Mouse (Mus musculus): ENCODE results near the gene Copa. TPM values are rescaled to one million over a fixed set of nuclear protein-coding genes. Genes with fewer than 3 reads are reported as not detected.

Gene Copa
- polyA plus RNA-seq (2015; fragmentation: Nextera tagmentation; extraction: Ambion mirVana): 238 and 260 TPM in 2 replicates

DNA sequence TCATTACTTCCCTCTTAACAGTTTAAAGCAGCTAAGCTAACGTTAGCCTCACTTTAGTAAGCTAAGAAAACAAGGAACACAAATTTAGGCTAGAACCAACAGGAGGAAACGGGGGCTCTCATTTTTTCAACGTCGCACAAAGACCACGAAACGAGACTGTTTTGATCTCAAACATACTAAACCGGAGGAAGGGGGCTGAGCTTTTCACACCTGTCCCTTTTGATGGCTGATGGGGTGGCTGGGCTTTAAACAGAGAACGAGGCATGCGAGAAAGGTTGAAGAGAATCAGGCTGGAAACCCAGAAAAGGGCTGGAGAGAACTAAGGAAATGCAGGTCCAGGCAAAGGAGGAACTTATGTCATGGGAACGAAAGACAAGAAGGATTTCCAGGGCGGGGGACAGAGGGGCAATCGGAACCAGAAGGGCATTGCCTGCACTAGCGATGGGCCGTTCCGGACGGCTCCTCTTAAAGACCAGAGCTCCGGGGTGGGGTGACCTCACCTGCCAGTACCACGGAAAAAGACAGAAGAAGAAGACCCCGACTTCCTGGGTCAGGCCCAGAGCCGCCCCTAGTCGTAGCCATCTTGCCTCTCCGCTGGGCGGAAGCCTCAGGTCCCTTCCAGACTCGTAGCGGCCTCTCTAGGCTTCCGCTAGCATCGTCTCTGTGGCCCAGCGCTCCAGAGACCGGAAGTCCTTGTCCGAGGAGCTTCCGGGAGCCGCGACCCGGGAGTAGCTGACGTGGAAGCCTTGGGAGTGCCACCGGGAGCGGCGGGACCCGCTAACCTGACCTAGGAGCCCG, at the start of gene Copa, which contains the start of gene Ncstn:
Gene Copa (plus strand): TSS at position 429 of the 798 bp plus-strand sequence.
Gene Ncstn (minus strand): TSS at position 695 of the 798 bp plus-strand sequence.
- ATAC-seq (ENCODE audit: insufficient read depth, low FRiP score): peak; percentile 98
- under 1% methylated on average over 40 of the region's 40 CpGs for WGBS
- Histone ChIP-seq H3K9me3 (replicated peaks; ENCODE audit: control insufficient read depth, low read length) (no peaks in the 10 kb centered on the region), H3K4me3 (replicated peaks; ENCODE audit: low read length) (peak within 1 kb of the TSS; percentile 76), H3K4me2 (ENCODE audit: low read depth, low read length) (peak within 1 kb of the TSS; percentile 65), H3K9ac (ENCODE audit: low read length) (peak within 1 kb of the TSS; percentile 91), H3K27ac (ENCODE audit: low read length) (peak within 1 kb of the TSS; percentile 89), H3K4me1 (ENCODE audit: control insufficient read depth, insufficient read depth, low read length) (peaks cover 9% of the 10 kb centered on the region), H3K27me3 (ENCODE audit: control insufficient read depth, insufficient read depth, low read length) (no peaks in the 10 kb centered on the region), H3K36me3 (ENCODE audit: control insufficient read depth, insufficient read depth, low read length) (peaks cover 5% of the 10 kb centered on the region; the same call in 1 of the 2 replicates)

GRCm38 (mm10) chr1:172046410-172046809, 35.9 kb upstream of the Copa start:
- ATAC-seq (ENCODE audit: insufficient read depth, low FRiP score): no peak
- H3K4me3 ChIP-seq (replicated peaks; ENCODE audit: low read length): no peak overlapping the region
- WGBS: 62% methylated on average over 8 of the region's 8 CpGs

GRCm38 (mm10) chr1:172046938-172047337, 35.4 kb upstream of the Copa start:
- H3K36me3 ChIP-seq (ENCODE audit: control insufficient read depth, insufficient read depth, low read length): no peaks in the 10 kb centered on the region
- no peak overlapping the region for H3K27ac ChIP-seq (ENCODE audit: low read length)
- no peak overlapping the region for H3K4me2 ChIP-seq (ENCODE audit: low read depth, low read length)
- 5% methylated on average over 5 of the region's 5 CpGs for WGBS
- peak; percentile 68; the same call in 1 of the 2 replicates for ATAC-seq (ENCODE audit: insufficient read depth, low FRiP score)
- 0 out of 2 replicates have a peak, but pooled peaks cover 2% of the 10 kb centered on the region for H3K27me3 ChIP-seq (ENCODE audit: control insufficient read depth, insufficient read depth, low read length)
- no peaks in the 10 kb centered on the region for H3K4me1 ChIP-seq (ENCODE audit: control insufficient read depth, insufficient read depth, low read length)
- H3K9me3 ChIP-seq (replicated peaks; ENCODE audit: control insufficient read depth, low read length): no peaks in the 10 kb centered on the region
- no peak overlapping the region for H3K4me3 ChIP-seq (replicated peaks; ENCODE audit: low read length)
- H3K9ac ChIP-seq (ENCODE audit: low read length): no peak overlapping the region

More at GRCm38 (mm10) chr1:172046410-172046809, 35.9 kb upstream of the Copa start:
- Histone ChIP-seq H3K36me3 (ENCODE audit: control insufficient read depth, insufficient read depth, low read length) (no peaks in the 10 kb centered on the region), H3K27me3 (ENCODE audit: control insufficient read depth, insufficient read depth, low read length) (0 out of 2 replicates have a peak, but pooled peaks cover 2% of the 10 kb centered on the region), H3K9me3 (replicated peaks; ENCODE audit: control insufficient read depth, low read length) (no peaks in the 10 kb centered on the region), H3K27ac (ENCODE audit: low read length) (no peak overlapping the region), H3K9ac (ENCODE audit: low read length) (no peak overlapping the region), H3K4me1 (ENCODE audit: control insufficient read depth, insufficient read depth, low read length) (no peaks in the 10 kb centered on the region), H3K4me2 (ENCODE audit: low read depth, low read length) (no peak overlapping the region)

DNA sequence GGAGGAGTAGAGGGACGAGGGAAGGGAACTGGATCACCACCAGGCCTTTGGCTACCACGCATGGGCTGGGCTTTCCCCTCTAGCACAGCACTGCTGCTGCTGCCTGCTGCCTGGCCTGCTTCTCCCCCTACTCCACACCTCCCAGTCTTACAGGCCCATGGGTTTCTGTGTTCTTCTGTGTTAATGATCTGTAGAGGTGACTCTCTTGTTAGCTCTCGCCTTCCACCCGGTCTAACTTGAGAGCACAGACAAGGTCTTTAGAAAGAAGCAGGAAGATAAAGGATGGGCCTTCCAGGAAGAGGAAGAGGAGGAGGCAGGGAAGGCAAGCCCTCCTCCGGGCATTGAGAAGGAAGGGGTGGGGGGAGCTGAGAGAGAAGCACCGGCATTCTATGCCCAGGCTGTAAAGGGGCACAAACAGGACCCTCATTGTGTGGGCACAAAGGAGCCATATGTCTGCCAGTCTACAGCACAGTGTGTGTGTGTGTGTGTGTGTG, 34.0 kb upstream of the Copa start:
- H3K9ac ChIP-seq (ENCODE audit: low read length): no peak overlapping the region

DNA sequence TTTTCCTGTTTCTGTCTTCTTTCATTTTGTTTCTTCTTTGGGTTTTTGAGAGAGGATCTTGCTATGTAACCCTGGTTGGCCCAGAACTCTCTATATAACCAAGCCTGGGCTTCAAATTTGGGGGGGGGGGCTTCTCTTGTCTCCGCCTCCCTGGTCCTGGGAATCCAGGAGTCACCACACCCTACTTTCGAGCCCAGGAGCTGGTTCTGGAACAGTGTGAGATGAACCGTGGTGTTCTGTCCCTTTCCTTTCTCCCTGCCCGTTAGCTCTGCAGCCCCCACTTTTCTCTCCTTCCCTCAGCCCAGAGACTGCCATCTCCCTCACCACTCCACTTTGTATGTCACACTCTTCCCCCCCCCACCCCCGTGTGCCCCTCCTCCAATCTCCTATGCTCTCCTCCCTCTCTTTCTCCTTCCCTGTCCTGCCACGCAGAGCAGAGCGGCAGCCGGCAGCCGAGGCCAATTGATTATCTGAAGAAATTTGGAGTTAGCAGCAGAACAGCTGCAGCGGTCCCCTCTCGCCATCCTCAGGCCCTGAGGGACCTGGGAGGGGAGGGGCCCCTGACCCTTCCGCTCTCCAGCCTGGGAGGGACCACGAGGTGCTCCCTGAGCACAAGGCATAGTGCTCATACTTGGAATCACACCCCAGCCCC, 33.1 kb upstream of the Copa start:
- no peak overlapping the region; the same call in 1 of the 2 replicates for H3K9ac ChIP-seq (ENCODE audit: low read length)
- H3K27me3 ChIP-seq (ENCODE audit: control insufficient read depth, insufficient read depth, low read length): peaks cover 19% of the 10 kb centered on the region
- WGBS: 36% methylated on average over 13 of the region's 13 CpGs
- H3K27ac ChIP-seq (ENCODE audit: low read length): no peak overlapping the region
- no peak overlapping the region for H3K4me3 ChIP-seq (replicated peaks; ENCODE audit: low read length)
- H3K9me3 ChIP-seq (replicated peaks; ENCODE audit: control insufficient read depth, low read length): no peaks in the 10 kb centered on the region
- no peak overlapping the region for H3K4me2 ChIP-seq (ENCODE audit: low read depth, low read length)
- H3K36me3 ChIP-seq (ENCODE audit: control insufficient read depth, insufficient read depth, low read length): no peaks in the 10 kb centered on the region
- H3K4me1 ChIP-seq (ENCODE audit: control insufficient read depth, insufficient read depth, low read length): no peaks in the 10 kb centered on the region; the same call in 1 of the 2 replicates
- ATAC-seq (ENCODE audit: insufficient read depth, low FRiP score): no peak

More for the DNA sequence above, 34.0 kb upstream of the Copa start:
- Histone ChIP-seq H3K27me3 (ENCODE audit: control insufficient read depth, insufficient read depth, low read length) (peaks cover 9% of the 10 kb centered on the region), H3K9me3 (replicated peaks; ENCODE audit: control insufficient read depth, low read length) (no peaks in the 10 kb centered on the region), H3K4me2 (ENCODE audit: low read depth, low read length) (no peak overlapping the region), H3K4me1 (ENCODE audit: control insufficient read depth, insufficient read depth, low read length) (no peaks in the 10 kb centered on the region), H3K4me3 (replicated peaks; ENCODE audit: low read length) (0 out of 2 replicates have a peak overlapping the region, but pooled peaks have one; percentile 7), H3K27ac (ENCODE audit: low read length) (no peak overlapping the region; the same call in 1 of the 2 replicates), H3K36me3 (ENCODE audit: control insufficient read depth, insufficient read depth, low read length) (no peaks in the 10 kb centered on the region)
- 31% methylated on average over 6 of the region's 6 CpGs for WGBS
- peak; percentile 11; the same call in 1 of the 2 replicates for ATAC-seq (ENCODE audit: insufficient read depth, low FRiP score)

GRCm38 (mm10) chr1:172052766-172053279, 29.5 kb upstream of the Copa start:
- Histone ChIP-seq H3K4me3 (replicated peaks; ENCODE audit: low read length) (no peak overlapping the region), H3K4me2 (ENCODE audit: low read depth, low read length) (no peak overlapping the region), H3K36me3 (ENCODE audit: control insufficient read depth, insufficient read depth, low read length) (no peaks in the 10 kb centered on the region), H3K27ac (ENCODE audit: low read length) (no peak overlapping the region), H3K27me3 (ENCODE audit: control insufficient read depth, insufficient read depth, low read length) (peaks cover 20% of the 10 kb centered on the region), H3K9ac (ENCODE audit: low read length) (no peak overlapping the region), H3K9me3 (replicated peaks; ENCODE audit: control insufficient read depth, low read length) (no peaks in the 10 kb centered on the region), H3K4me1 (ENCODE audit: control insufficient read depth, insufficient read depth, low read length) (no peaks in the 10 kb centered on the region; the same call in 1 of the 2 replicates)
- WGBS: 10% methylated on average over 10 of the region's 10 CpGs
- ATAC-seq (ENCODE audit: insufficient read depth, low FRiP score): no peak

DNA sequence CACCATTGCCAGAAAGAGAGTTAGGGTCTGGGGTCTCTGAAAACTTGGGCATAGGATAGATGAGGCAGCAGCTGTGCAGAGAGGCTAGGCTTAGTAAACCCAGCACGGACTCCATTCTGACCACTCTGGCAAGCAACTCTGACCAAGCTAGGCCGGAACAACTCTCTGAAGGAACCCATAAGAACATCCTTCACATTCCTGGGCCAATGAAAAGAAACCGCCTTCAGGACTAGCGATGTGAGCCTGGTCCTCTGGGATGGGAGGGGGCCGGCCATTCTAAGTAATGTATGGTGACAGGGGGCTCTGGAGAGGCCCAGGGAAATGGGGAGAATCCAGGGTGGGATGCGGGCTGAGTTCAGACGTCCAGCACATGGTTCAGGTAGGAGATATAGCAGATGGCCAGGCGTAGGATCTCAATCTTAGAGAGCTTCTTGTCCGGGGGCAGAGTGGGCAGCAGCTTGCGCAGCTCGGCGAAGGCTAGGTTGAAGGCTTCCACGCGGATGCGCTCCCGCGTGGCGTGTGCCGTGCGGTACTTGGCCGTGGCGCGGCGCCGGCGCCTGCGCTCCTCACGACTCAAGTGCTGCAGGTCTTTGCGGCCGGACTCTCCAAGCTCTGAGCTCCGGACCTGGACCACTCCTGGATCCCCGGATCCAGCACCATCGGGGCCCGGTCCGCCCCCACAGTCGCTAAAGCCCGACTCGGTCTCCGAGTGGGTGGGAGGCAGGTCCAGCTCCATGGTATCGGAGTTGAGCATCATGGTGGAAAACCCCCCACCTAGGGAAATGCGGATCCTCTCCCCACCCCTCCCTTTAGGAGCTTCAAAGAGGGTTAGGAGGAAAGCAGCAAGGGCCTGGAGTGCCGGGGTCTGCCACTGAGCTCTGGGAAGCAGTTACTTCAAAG, 28.5 kb upstream of the Copa start:
- H3K9me3 ChIP-seq (replicated peaks; ENCODE audit: control insufficient read depth, low read length): no peaks in the 10 kb centered on the region
- H3K27me3 ChIP-seq (ENCODE audit: control insufficient read depth, insufficient read depth, low read length): peaks cover 20% of the 10 kb centered on the region
- no peak; the same call in 1 of the 2 replicates for ATAC-seq (ENCODE audit: insufficient read depth, low FRiP score)
- no peaks in the 10 kb centered on the region; the same call in 1 of the 2 replicates for H3K4me1 ChIP-seq (ENCODE audit: control insufficient read depth, insufficient read depth, low read length)
- peak overlapping the region; percentile 57 for H3K4me2 ChIP-seq (ENCODE audit: low read depth, low read length)
- no peak overlapping the region for H3K27ac ChIP-seq (ENCODE audit: low read length)
- H3K36me3 ChIP-seq (ENCODE audit: control insufficient read depth, insufficient read depth, low read length): no peaks in the 10 kb centered on the region
- peak overlapping the region; percentile 44 for H3K9ac ChIP-seq (ENCODE audit: low read length)
- peak overlapping the region; percentile 37 for H3K4me3 ChIP-seq (replicated peaks; ENCODE audit: low read length)
- 4% methylated on average over 42 of the region's 42 CpGs for WGBS

- Histone ChIP-seq H3K9ac (ENCODE audit: low read length) (no peak overlapping the region), H3K27ac (ENCODE audit: low read length) (no peak overlapping the region), H3K9me3 (replicated peaks; ENCODE audit: control insufficient read depth, low read length) (no peaks in the 10 kb centered on the region), H3K4me2 (ENCODE audit: low read depth, low read length) (no peak overlapping the region), H3K36me3 (ENCODE audit: control insufficient read depth, insufficient read depth, low read length) (no peaks in the 10 kb centered on the region), H3K27me3 (ENCODE audit: control insufficient read depth, insufficient read depth, low read length) (peaks cover 18% of the 10 kb centered on the region), H3K4me1 (ENCODE audit: control insufficient read depth, insufficient read depth, low read length) (no peaks in the 10 kb centered on the region; the same call in 1 of the 2 replicates), H3K4me3 (replicated peaks; ENCODE audit: low read length) (no peak overlapping the region)
- 70% methylated on average over 4 of the region's 4 CpGs for WGBS
- no peak for ATAC-seq (ENCODE audit: insufficient read depth, low FRiP score)
Measured at GRCm38 (mm10) chr1:172056251-172056650, 26.1 kb upstream of the Copa start.
